Mouse (Mus musculus): ENCODE data around the gene Ifnar1. TPM values are rescaled to one million over a fixed set of nuclear protein-coding genes. Genes with fewer than 3 reads are reported as not detected.

The Ifnar1 gene
- polyA plus RNA-seq, 1 experiment from 2014 or later = 52.9 TPM

GRCm38 (mm10) chr16:91504701-91505100, 19.7 kb downstream of the Ifnar1 start:
- ATAC-seq (ENCODE audit: low FRiP score) = no peak
- WGBS = 92% methylated on average over 7 of the region's 7 CpGs

GRCm38 (mm10) chr16:91505116-91505601, 20.1 kb downstream of the Ifnar1 start:
- Histone ChIP-seq H3K36me3 (ENCODE audit: control insufficient read depth, insufficient read depth, low read length) (peaks cover 12% of the 10 kb centered on the region), H3K4me3 (ENCODE audit: low read depth, low read length) (no peak overlapping the region), H3K9ac (ENCODE audit: low read depth, low read length) (no peak overlapping the region), H3K9me3 (ENCODE audit: control insufficient read depth, low read length) (no peaks in the 10 kb centered on the region), H3K27me3 (ENCODE audit: control insufficient read depth, insufficient read depth, low read length) (no peaks in the 10 kb centered on the region), H3K27ac (ENCODE audit: low read depth, low read length) (no peak overlapping the region), H3K4me2 (replicated peaks; ENCODE audit: low read depth, low read length) (no peak overlapping the region), H3K4me1 (replicated peaks; ENCODE audit: control insufficient read depth, insufficient read depth, low read length) (no peaks in the 10 kb centered on the region)
- ATAC-seq (ENCODE audit: low FRiP score) = no peak
- no peak for DNase-seq (ENCODE audit: low spot score)
- 87% methylated on average over 15 of the region's 15 CpGs for WGBS

More at GRCm38 (mm10) chr16:91504701-91505100, 19.7 kb downstream of the Ifnar1 start:
- no peak overlapping the region for H3K4me3 ChIP-seq (ENCODE audit: low read depth, low read length)
- no peak overlapping the region for H3K9ac ChIP-seq (ENCODE audit: low read depth, low read length)
- no peaks in the 10 kb centered on the region for H3K27me3 ChIP-seq (ENCODE audit: control insufficient read depth, insufficient read depth, low read length)
- H3K4me1 ChIP-seq (replicated peaks; ENCODE audit: control insufficient read depth, insufficient read depth, low read length) = no peaks in the 10 kb centered on the region
- no peak overlapping the region for H3K27ac ChIP-seq (ENCODE audit: low read depth, low read length)
- H3K4me2 ChIP-seq (replicated peaks; ENCODE audit: low read depth, low read length) = no peak overlapping the region
- peaks cover 12% of the 10 kb centered on the region for H3K36me3 ChIP-seq (ENCODE audit: control insufficient read depth, insufficient read depth, low read length)
- no peak for DNase-seq (ENCODE audit: low spot score)
- no peaks in the 10 kb centered on the region for H3K9me3 ChIP-seq (ENCODE audit: control insufficient read depth, low read length)

- no peaks in the 10 kb centered on the region for H3K9me3 ChIP-seq (ENCODE audit: control insufficient read depth, low read length)
- no peaks in the 10 kb centered on the region for H3K27me3 ChIP-seq (ENCODE audit: control insufficient read depth, insufficient read depth, low read length)
- no peak overlapping the region for H3K4me2 ChIP-seq (replicated peaks; ENCODE audit: low read depth, low read length)
- no peak overlapping the region for H3K9ac ChIP-seq (ENCODE audit: low read depth, low read length)
- no peak for ATAC-seq (ENCODE audit: low FRiP score)
- H3K4me1 ChIP-seq (replicated peaks; ENCODE audit: control insufficient read depth, insufficient read depth, low read length) = no peaks in the 10 kb centered on the region
- no peak overlapping the region for H3K4me3 ChIP-seq (ENCODE audit: low read depth, low read length)
- no peak overlapping the region for H3K27ac ChIP-seq (ENCODE audit: low read depth, low read length)
- 95% methylated on average over 12 of the region's 12 CpGs for WGBS
- peaks cover 12% of the 10 kb centered on the region for H3K36me3 ChIP-seq (ENCODE audit: control insufficient read depth, insufficient read depth, low read length)
- no peak for DNase-seq (ENCODE audit: low spot score)
Measured at GRCm38 (mm10) chr16:91506396-91506795, 21.4 kb downstream of the Ifnar1 start.

GRCm38 (mm10) chr16:91512161-91512787, 27.2 kb downstream of the Ifnar1 start:
- 34% methylated on average over 7 of the region's 7 CpGs for WGBS
- H3K4me2 ChIP-seq (replicated peaks; ENCODE audit: low read depth, low read length) = no peak overlapping the region
- no peak overlapping the region for H3K27ac ChIP-seq (ENCODE audit: low read depth, low read length)
- H3K4me3 ChIP-seq (ENCODE audit: low read depth, low read length) = no peak overlapping the region
- no peaks in the 10 kb centered on the region for H3K9me3 ChIP-seq (ENCODE audit: control insufficient read depth, low read length)
- peak; percentile 56 for ATAC-seq (ENCODE audit: low FRiP score)
- DNase-seq (ENCODE audit: low spot score) = peak; percentile 88
- no peaks in the 10 kb centered on the region for H3K4me1 ChIP-seq (replicated peaks; ENCODE audit: control insufficient read depth, insufficient read depth, low read length)
- no peaks in the 10 kb centered on the region for H3K36me3 ChIP-seq (ENCODE audit: control insufficient read depth, insufficient read depth, low read length)
- no peak overlapping the region for H3K9ac ChIP-seq (ENCODE audit: low read depth, low read length)
- no peaks in the 10 kb centered on the region for H3K27me3 ChIP-seq (ENCODE audit: control insufficient read depth, insufficient read depth, low read length)

GRCm38 (mm10) chr16:91513099-91513498, 28.1 kb downstream of the Ifnar1 start:
- WGBS = 91% methylated on average over 6 of the region's 6 CpGs
- Histone ChIP-seq H3K27me3 (ENCODE audit: control insufficient read depth, insufficient read depth, low read length) (no peaks in the 10 kb centered on the region), H3K36me3 (ENCODE audit: control insufficient read depth, insufficient read depth, low read length) (no peaks in the 10 kb centered on the region), H3K4me1 (replicated peaks; ENCODE audit: control insufficient read depth, insufficient read depth, low read length) (no peaks in the 10 kb centered on the region), H3K4me3 (ENCODE audit: low read depth, low read length) (no peak overlapping the region), H3K4me2 (replicated peaks; ENCODE audit: low read depth, low read length) (no peak overlapping the region), H3K9ac (ENCODE audit: low read depth, low read length) (no peak overlapping the region), H3K9me3 (ENCODE audit: control insufficient read depth, low read length) (no peaks in the 10 kb centered on the region), H3K27ac (ENCODE audit: low read depth, low read length) (no peak overlapping the region)
- DNase-seq (ENCODE audit: low spot score) (no peak), ATAC-seq (ENCODE audit: low FRiP score) (no peak)

GRCm38 (mm10) chr16:91517020-91517419, 32.0 kb downstream of the Ifnar1 start:
- DNase-seq (ENCODE audit: low spot score) (no peak), ATAC-seq (ENCODE audit: low FRiP score) (no peak)
- Histone ChIP-seq H3K9me3 (ENCODE audit: control insufficient read depth, low read length) (no peaks in the 10 kb centered on the region), H3K4me2 (replicated peaks; ENCODE audit: low read depth, low read length) (no peak overlapping the region), H3K4me1 (replicated peaks; ENCODE audit: control insufficient read depth, insufficient read depth, low read length) (no peaks in the 10 kb centered on the region), H3K9ac (ENCODE audit: low read depth, low read length) (no peak overlapping the region), H3K36me3 (ENCODE audit: control insufficient read depth, insufficient read depth, low read length) (no peaks in the 10 kb centered on the region), H3K4me3 (ENCODE audit: low read depth, low read length) (no peak overlapping the region), H3K27me3 (ENCODE audit: control insufficient read depth, insufficient read depth, low read length) (no peaks in the 10 kb centered on the region), H3K27ac (ENCODE audit: low read depth, low read length) (no peak overlapping the region)
- 83% methylated on average over 7 of the region's 7 CpGs for WGBS

GRCm38 (mm10) chr16:91522040-91522439, 37.0 kb downstream of the Ifnar1 start:
- Histone ChIP-seq H3K36me3 (ENCODE audit: control insufficient read depth, insufficient read depth, low read length) (no peaks in the 10 kb centered on the region), H3K27me3 (ENCODE audit: control insufficient read depth, insufficient read depth, low read length) (no peaks in the 10 kb centered on the region), H3K4me3 (ENCODE audit: low read depth, low read length) (no peak overlapping the region), H3K9ac (ENCODE audit: low read depth, low read length) (no peak overlapping the region), H3K4me1 (replicated peaks; ENCODE audit: control insufficient read depth, insufficient read depth, low read length) (no peaks in the 10 kb centered on the region), H3K4me2 (replicated peaks; ENCODE audit: low read depth, low read length) (no peak overlapping the region), H3K9me3 (ENCODE audit: control insufficient read depth, low read length) (no peaks in the 10 kb centered on the region), H3K27ac (ENCODE audit: low read depth, low read length) (no peak overlapping the region)
- ATAC-seq (ENCODE audit: low FRiP score) = no peak
- 86% methylated on average over 5 of the region's 5 CpGs for WGBS
- DNase-seq (ENCODE audit: low spot score) = no peak

- H3K27ac ChIP-seq (ENCODE audit: low read depth, low read length) = no peak overlapping the region
- WGBS = 75% methylated on average over 18 of the region's 18 CpGs
- no peak for ATAC-seq (ENCODE audit: low FRiP score)
Measured at GRCm38 (mm10) chr16:91522479-91523309, 37.7 kb downstream of the Ifnar1 start.

More at GRCm38 (mm10) chr16:91522479-91523309, 37.7 kb downstream of the Ifnar1 start:
- no peak for DNase-seq (ENCODE audit: low spot score)
- Histone ChIP-seq H3K4me1 (replicated peaks; ENCODE audit: control insufficient read depth, insufficient read depth, low read length) (no peaks in the 10 kb centered on the region), H3K4me3 (ENCODE audit: low read depth, low read length) (no peak overlapping the region), H3K36me3 (ENCODE audit: control insufficient read depth, insufficient read depth, low read length) (no peaks in the 10 kb centered on the region), H3K27me3 (ENCODE audit: control insufficient read depth, insufficient read depth, low read length) (no peaks in the 10 kb centered on the region), H3K9me3 (ENCODE audit: control insufficient read depth, low read length) (no peaks in the 10 kb centered on the region), H3K4me2 (replicated peaks; ENCODE audit: low read depth, low read length) (no peak overlapping the region), H3K9ac (ENCODE audit: low read depth, low read length) (no peak overlapping the region)

All from hindbrain, embryonic 11.5 days (tissue).